Mouse (Mus musculus) embryonic facial prominence, embryonic 11.5 days (tissue): ENCODE measurements around the gene Mettl23. TPM values are rescaled to one million over a fixed set of nuclear protein-coding genes. Genes with fewer than 3 reads are reported as not detected.
A peak's percentile ranks its signal among the peaks of the same experiment; 100 is the strongest.
"Not testable (repeated sequence)": the region's sequence is repeated elsewhere in the genome, so short reads cannot be mapped to it uniquely, and the experiment has no call there.

ENCODE experiments used
- ATAC-seq: fragments of 200-750 bp; cut with Nextera tagmentation; replicated peaks from 2 replicates; pipeline ENCODE4 v1.8.0; 2017; ENCODE audit warnings: low read depth; ENCODE audit not compliant: insufficient number of reproducible peaks, low FRiP score, low TSS enrichment
- DNase-seq: peaks from one replicate; pipeline ENCODE4 v3.0.0-alpha.2; 2015; ENCODE audit warnings: low spot score
- H3K27ac ChIP-seq: fragments of 300-500 bp; sonication (generic); replicated peaks from 2 replicates; pipeline ENCODE4 v1.5.1; 2014; ENCODE audit warnings: mild to moderate bottlenecking, low read depth, low read length, control low read depth
- H3K27me3 ChIP-seq: fragments of 300-500 bp; sonication (generic); 2 replicates; pipeline ENCODE4 v1.6.1; 2014; ENCODE audit warnings: mild to moderate bottlenecking, low read length, moderate library complexity, mixed read lengths; ENCODE audit not compliant: control insufficient read depth, insufficient read depth
- H3K36me3 ChIP-seq: fragments of 300-500 bp; sonication (generic); replicated peaks from 2 replicates; pipeline ENCODE4 v1.6.1; 2014; ENCODE audit warnings: low read depth, mild to moderate bottlenecking, low read length, moderate library complexity, mixed read lengths; ENCODE audit not compliant: control insufficient read depth, insufficient read depth
- H3K4me1 ChIP-seq: fragments of 300-500 bp; sonication (generic); 2 replicates; pipeline ENCODE4 v1.6.1; 2014; ENCODE audit warnings: low read length, mixed read lengths; ENCODE audit not compliant: control insufficient read depth, insufficient read depth
- H3K4me2 ChIP-seq: fragments of 300-500 bp; sonication (generic); 2 replicates; pipeline ENCODE4 v1.6.1; 2014; ENCODE audit warnings: low read depth, mild to moderate bottlenecking, control low read depth, low read length, moderate library complexity
- H3K4me3 ChIP-seq: fragments of 300-500 bp; sonication (generic); 2 replicates; pipeline ENCODE4 v1.5.1; 2014; ENCODE audit warnings: low read depth, low read length, control low read depth
- H3K9ac ChIP-seq: fragments of 300-500 bp; sonication (generic); replicated peaks from 2 replicates; pipeline ENCODE4 v1.6.1; 2014; ENCODE audit warnings: mild to moderate bottlenecking, control low read depth, low read length
- H3K9me3 ChIP-seq: fragments of 300-500 bp; sonication (generic); replicated peaks from 2 replicates; pipeline ENCODE4 v1.6.1; 2016; ENCODE audit warnings: mild to moderate bottlenecking, low read length, inconsistent platforms, mixed read lengths; ENCODE audit not compliant: control insufficient read depth
- WGBS: fragments of 180-500 bp; shearing (Covaris S2); extraction: QIAGEN DNeasy Blood & Tissue Kit; methylation state at CpG from one replicate; pipeline ENCODE4 v1.1.7; 2014; 5-methylcytosine and 5-hydroxymethylcytosine counted together
- polyA plus RNA-seq: library from polyadenylated mRNA; unstranded; fragments of >200 nt; fragmentation: Nextera tagmentation; extraction: Ambion mirVana; gene quantifications from 2 replicates; pipeline ENCODE4 v1.2.1, GENCODE M21; 2014

Gene Mettl23
- polyA plus RNA-seq, 1 experiment from 2014 or later = 67.0 TPM

- Histone ChIP-seq H3K4me2 (no peak overlapping the region), H3K4me3 (no peak overlapping the region), H3K9ac (no peak overlapping the region), H3K27ac (no peak overlapping the region), H3K9me3 (no peaks in the 10 kb centered on the region), H3K36me3 (peaks cover 3% of the 10 kb centered on the region), H3K27me3 (no peaks in the 10 kb centered on the region), H3K4me1 (no peaks in the 10 kb centered on the region; the same call in 1 of the 2 replicates)
- ATAC-seq (no peak), DNase-seq (no peak)
- WGBS = 84% methylated on average over 4 of the region's 4 CpGs
These were observed 3.6 kb downstream of the Mettl23 start for GRCm38 (mm10) chr11:116846593-116847181.

DNA sequence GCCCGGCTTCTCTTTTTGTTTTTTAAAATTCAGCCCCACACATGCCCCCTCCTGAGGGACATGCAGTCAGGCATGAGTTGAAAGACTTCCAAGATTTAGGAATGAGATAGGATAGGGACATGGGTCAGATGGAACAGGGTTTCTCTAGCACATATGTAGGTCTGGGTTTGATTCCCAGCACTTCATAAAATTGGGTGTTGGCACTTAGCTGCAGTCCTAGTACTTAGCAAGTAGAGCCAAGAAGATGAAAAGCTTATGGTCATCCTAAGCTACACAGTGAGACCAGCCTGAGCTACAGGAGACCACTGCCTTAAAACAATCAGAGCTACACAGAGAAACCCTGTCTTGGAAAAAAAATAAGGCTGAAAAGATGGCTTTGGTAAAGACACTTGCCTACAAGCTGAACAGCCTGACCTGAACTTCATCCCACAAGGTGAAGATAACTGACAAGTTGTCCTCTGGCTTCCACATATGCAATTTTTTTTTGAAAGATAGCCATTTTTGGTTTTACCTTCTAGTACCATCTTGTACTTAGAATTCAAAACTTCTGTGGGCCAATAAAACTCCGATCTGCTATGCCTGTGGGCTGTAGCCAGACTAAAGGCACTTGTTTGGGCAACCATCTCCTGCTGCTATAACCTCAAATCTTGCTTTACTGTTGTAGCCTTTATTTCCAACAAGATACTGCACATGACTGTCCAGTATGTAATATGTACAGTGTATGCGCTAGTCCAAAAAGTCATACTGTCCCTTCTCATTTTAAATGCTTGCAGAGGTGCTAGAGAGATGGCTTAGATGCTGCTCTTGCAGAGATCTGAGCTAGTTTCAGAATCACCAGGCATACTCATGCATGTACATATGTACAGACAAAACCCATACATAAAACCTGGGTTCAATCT, 4.4 kb downstream of the Mettl23 start:
- ATAC-seq (no peak), DNase-seq (no peak)
- no peak overlapping the region for H3K4me2 ChIP-seq
- 93% methylated on average over 3 of the region's 3 CpGs for WGBS
- no peaks in the 10 kb centered on the region for H3K9me3 ChIP-seq
- no peaks in the 10 kb centered on the region; the same call in 1 of the 2 replicates for H3K4me1 ChIP-seq
- H3K36me3 ChIP-seq = peaks cover 3% of the 10 kb centered on the region
- H3K4me3 ChIP-seq = no peak overlapping the region
- no peaks in the 10 kb centered on the region for H3K27me3 ChIP-seq
- no peak overlapping the region for H3K9ac ChIP-seq
- H3K27ac ChIP-seq = no peak overlapping the region

- no peak overlapping the region for H3K27ac ChIP-seq
- H3K4me2 ChIP-seq = no peak overlapping the region
- no peak overlapping the region for H3K9ac ChIP-seq
- H3K4me1 ChIP-seq = no peaks in the 10 kb centered on the region; the same call in 1 of the 2 replicates
- H3K36me3 ChIP-seq = peaks cover 3% of the 10 kb centered on the region
- ATAC-seq = no peak
- no peak overlapping the region for H3K4me3 ChIP-seq
- no peaks in the 10 kb centered on the region for H3K27me3 ChIP-seq
- no peaks in the 10 kb centered on the region for H3K9me3 ChIP-seq
- no peak for DNase-seq
- WGBS = 87% methylated on average over 5 of the region's 5 CpGs
These were observed 5.2 kb downstream of the Mettl23 start for GRCm38 (mm10) chr11:116848086-116848876.

DNA sequence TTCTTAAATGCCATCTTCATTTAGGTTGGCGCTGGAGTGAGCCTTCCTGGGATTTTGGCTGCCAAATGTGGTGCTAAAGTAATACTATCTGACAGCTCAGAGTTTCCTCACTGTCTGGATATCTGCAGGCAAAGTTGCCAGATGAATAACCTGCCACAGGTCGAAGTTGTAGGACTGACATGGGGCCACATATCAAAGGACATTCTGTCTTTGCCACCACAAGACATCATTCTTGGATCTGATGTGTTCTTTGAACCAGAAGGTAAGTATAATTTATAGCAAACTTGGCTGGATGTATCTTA, 5.8 kb downstream of the Mettl23 start:
- H3K27ac ChIP-seq, H3K9ac ChIP-seq, H3K4me2 ChIP-seq, DNase-seq, H3K36me3 ChIP-seq, H3K4me3 ChIP-seq, H3K4me1 ChIP-seq, H3K9me3 ChIP-seq, ATAC-seq, H3K27me3 ChIP-seq: not testable (repeated sequence)
- WGBS = 83% methylated on average over 2 of the region's 2 CpGs

GRCm38 (mm10) chr11:116849587-116849986, 6.5 kb downstream of the Mettl23 start:
- Histone ChIP-seq H3K27me3 (no peaks in the 10 kb centered on the region), H3K4me1 (no peaks in the 10 kb centered on the region), H3K4me2 (no peak overlapping the region), H3K4me3 (no peak overlapping the region), H3K9ac (no peak overlapping the region), H3K9me3 (no peaks in the 10 kb centered on the region), H3K27ac (no peak overlapping the region), H3K36me3 (peaks cover 3% of the 10 kb centered on the region)
- ATAC-seq (no peak), DNase-seq (no peak)

GRCm38 (mm10) chr11:116850085-116850484, 7.0 kb downstream of the Mettl23 start:
- 69% methylated on average over 4 of the region's 4 CpGs for WGBS
- Histone ChIP-seq H3K4me2 (peak overlapping the region; percentile 21; the same call in 1 of the 2 replicates), H3K36me3 (peaks cover 3% of the 10 kb centered on the region), H3K27ac (no peak overlapping the region), H3K9ac (no peak overlapping the region; the same call in 1 of the 2 replicates), H3K4me1 (no peaks in the 10 kb centered on the region), H3K27me3 (no peaks in the 10 kb centered on the region), H3K9me3 (no peaks in the 10 kb centered on the region), H3K4me3 (0 out of 2 replicates have a peak overlapping the region, but pooled peaks have one; percentile 7)
- DNase-seq (no peak), ATAC-seq (no peak)

DNA sequence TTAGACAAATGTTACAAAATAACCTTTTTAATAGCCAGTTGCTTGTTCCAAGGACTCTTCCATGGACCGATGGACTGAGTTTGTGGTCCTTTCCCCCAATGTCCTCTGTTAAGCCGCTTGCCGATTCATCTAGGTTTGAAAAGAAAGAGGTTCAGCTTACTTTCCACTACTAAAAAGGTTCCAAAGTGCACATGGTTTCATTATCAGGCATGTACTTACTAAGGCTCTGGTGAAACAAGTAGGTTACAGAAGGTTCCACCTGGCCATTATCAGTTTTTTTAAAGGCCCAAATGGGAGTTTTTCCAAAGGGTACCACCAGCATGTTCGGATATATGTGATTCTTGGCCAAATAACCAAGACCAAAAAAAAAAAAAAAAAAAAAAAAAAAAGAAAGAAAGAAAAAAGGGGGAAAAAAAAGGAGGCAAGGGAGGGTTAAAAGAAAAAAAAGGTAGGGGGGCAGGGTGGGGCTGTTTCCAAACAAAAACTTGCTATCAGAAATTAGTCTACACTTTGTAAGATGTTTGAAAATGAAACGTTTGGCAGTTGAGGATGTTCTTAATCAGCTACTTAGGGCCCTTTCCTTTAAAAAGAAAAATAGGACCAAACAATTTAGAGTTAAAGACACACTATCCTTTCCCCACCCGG, 7.9 kb downstream of the Mettl23 start:
- no peaks in the 10 kb centered on the region for H3K9me3 ChIP-seq
- peaks cover 3% of the 10 kb centered on the region for H3K36me3 ChIP-seq
- H3K9ac ChIP-seq = peak overlapping the region; percentile 99
- no peaks in the 10 kb centered on the region for H3K4me1 ChIP-seq
- WGBS = 46% methylated on average over 6 of the region's 6 CpGs
- H3K4me2 ChIP-seq = peak overlapping the region; percentile 77
- no peaks in the 10 kb centered on the region for H3K27me3 ChIP-seq
- H3K4me3 ChIP-seq = peak overlapping the region; percentile 99
- no peak overlapping the region for H3K27ac ChIP-seq
- DNase-seq (no peak), ATAC-seq (no peak)
